In the genomic region with DNA sequence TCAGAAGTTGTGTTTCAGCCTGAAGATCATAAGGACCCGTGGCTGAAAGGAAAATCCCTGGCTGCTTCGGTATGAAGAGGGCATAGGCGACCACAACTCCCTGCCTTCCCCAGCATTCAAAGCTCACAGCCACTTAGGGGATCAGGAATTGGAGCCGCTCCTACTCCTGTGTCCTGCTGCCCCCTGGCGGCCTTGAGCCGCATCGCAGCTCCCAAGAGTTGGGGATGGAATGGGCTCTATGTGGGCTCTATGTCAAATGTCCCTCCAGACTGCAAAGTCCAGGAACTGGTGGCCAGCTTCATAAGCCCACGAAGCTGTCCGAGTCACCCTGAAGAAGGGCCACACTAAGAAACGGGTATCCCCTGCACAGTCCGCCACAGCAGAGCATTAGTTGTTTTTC, we compare ENCODE assay signal across 9 mouse cellular contexts. TPM values are rescaled to one million over a fixed set of nuclear protein-coding genes. Genes with fewer than 3 reads are reported as not detected.
DNase-seq lines count a peak whose midpoint lies in the region; ATAC-seq and TF ChIP-seq lines count a peak whose summit lies in the region.
"Had no signal": no experiment of that assay in that cellular context is flagged by ENCODE, and none has a peak within 500 bp of the region (broad histone marks: within the 10 kb centered on the region; RNA-seq: fewer than 3 reads in every experiment).

No protein-coding gene starts in this region.

- WGBS in cerebellum, adult 2 months = 4% methylated on average over 11 of the region's 11 CpGs
- WGBS in forebrain, postnatal 0 days = 9% methylated on average over 11 of the region's 11 CpGs
- 9% methylated on average over 11 of the region's 11 CpGs for WGBS in hindbrain, embryonic 13.5 days

- no peaks in the 10 kb centered on the region for H3K27me3 ChIP-seq in cerebellum, adult 2 months (ENCODE audit: control insufficient read depth, insufficient read depth, low read length)
- no peaks in the 10 kb centered on the region for H3K27me3 ChIP-seq in forebrain, postnatal 0 days (ENCODE audit: insufficient read depth, low read length)
- peaks cover 29% of the 10 kb centered on the region for H3K27me3 ChIP-seq in hindbrain, embryonic 13.5 days

- no peak for TF ChIP-seq POLR2A in cerebellum, adult 2 months (IDR thresholded peaks at IDR 0.05; ENCODE audit: borderline replicate concordance, insufficient read depth, low read length)

- no peaks in the 10 kb centered on the region for H3K9me3 ChIP-seq in forebrain, postnatal 0 days (ENCODE audit: low read length)
- no peaks in the 10 kb centered on the region for H3K9me3 ChIP-seq in hindbrain, embryonic 13.5 days
- H3K9me3 ChIP-seq: heart, embryonic 13.5 days had no signal

- no peaks in the 10 kb centered on the region for H3K36me3 ChIP-seq in forebrain, postnatal 0 days (ENCODE audit: insufficient read depth)
- no peaks in the 10 kb centered on the region for H3K36me3 ChIP-seq in hindbrain, embryonic 13.5 days
- H3K36me3 ChIP-seq: heart, embryonic 13.5 days had no signal

- no peaks in the 10 kb centered on the region for H3K4me1 ChIP-seq in cerebellum, adult 2 months (ENCODE audit: control insufficient read depth, insufficient read depth, low read length)
- no peaks in the 10 kb centered on the region for H3K4me1 ChIP-seq in forebrain, postnatal 0 days (ENCODE audit: insufficient read depth)
- no peaks in the 10 kb centered on the region for H3K4me1 ChIP-seq in hindbrain, embryonic 13.5 days (replicated peaks)
- H3K4me1 ChIP-seq: heart, embryonic 13.5 days had no signal

- H3K27ac ChIP-seq in cerebellum, adult 2 months (ENCODE audit: insufficient read depth, low read length) = no peak overlapping the region
- no peak overlapping the region for H3K27ac ChIP-seq in forebrain, postnatal 0 days (ENCODE audit: low read depth, low read length)
- H3K27ac ChIP-seq in hindbrain, embryonic 13.5 days = no peak overlapping the region
- H3K27ac ChIP-seq: heart, embryonic 13.5 days had no signal

- no peak overlapping the region for H3K9ac ChIP-seq in forebrain, postnatal 0 days
- no peak overlapping the region for H3K9ac ChIP-seq in hindbrain, embryonic 13.5 days
- H3K9ac ChIP-seq: heart, embryonic 13.5 days had no signal

- H3K4me3 ChIP-seq in cerebellum, adult 2 months (replicated peaks; ENCODE audit: insufficient read depth, low read depth, low read length) = no peak overlapping the region
- H3K4me3 ChIP-seq in forebrain, postnatal 0 days (ENCODE audit: low read depth, low read length) = no peak overlapping the region
- H3K4me3 ChIP-seq in hindbrain, embryonic 13.5 days = no peak overlapping the region
- H3K4me3 ChIP-seq: heart, embryonic 13.5 days had no signal

- peak; percentile 77 for ATAC-seq in forebrain, postnatal 0 days
- ATAC-seq in hindbrain, embryonic 13.5 days (ENCODE audit: low FRiP score) = peak; percentile 59

- no peak overlapping the region for H3K4me2 ChIP-seq in forebrain, postnatal 0 days (ENCODE audit: low read depth)
- no peak overlapping the region for H3K4me2 ChIP-seq in hindbrain, embryonic 13.5 days
- H3K4me2 ChIP-seq: heart, embryonic 13.5 days had no signal

- DNase-seq in Muller cell, postnatal 12 days (ENCODE audit: inconsistent ontology term) = peak; percentile 79
- DNase-seq in cerebellum, adult 2 months = peak; percentile 71 to 85
- peak; percentile 85 for DNase-seq in forebrain, postnatal 0 days
- DNase-seq in layer of hippocampus, postnatal 25 days (ENCODE audit: extremely low spot score in 1 of 2, low spot score in 1 of 2) = peak; percentile 91 to 97
- peak; percentile 94 for DNase-seq in lung, postnatal 36 days
- DNase-seq in retina, embryonic 14.5 days (ENCODE audit: low spot score) = peak; percentile 97
- DNase-seq in thymus, postnatal 36 days = peak; percentile 79 to 86

- peak; percentile 92 for TF ChIP-seq CTCF in cerebellum, adult 2 months (IDR thresholded peaks at IDR 0.05; ENCODE audit: borderline replicate concordance, insufficient read depth, low read depth, low read length)
- TF ChIP-seq CTCF in forebrain, postnatal 0 days (IDR thresholded peaks at IDR 0.05; ENCODE audit: low read depth) = peak; percentile 95

RNA-seq across cellular contexts. Expression of gene H2-D1, which starts 12.2 kb away (rescaled TPM):
- polyA plus RNA-seq in cerebellum, adult 2 months (2012; rRNA removed) = 174 and 183 TPM in 2 replicates
- total RNA-seq in forebrain, postnatal 0 days (2014; rRNA removed) = 54.9 and 63.3 TPM in 2 replicates
- polyA plus RNA-seq in forebrain, postnatal 0 days (2015; fragmentation: Nextera tagmentation; extraction: Ambion mirVana) = 74.5 and 95.9 TPM in 2 replicates
- 73.4 and 73.6 TPM in 2 replicates for polyA plus RNA-seq in hindbrain, embryonic 13.5 days (2015; fragmentation: Nextera tagmentation; extraction: Ambion mirVana)
- total RNA-seq in layer of hippocampus, postnatal 25 days (2021) = 10 to 100 TPM; 14.6 to 15.9 TPM

RNA-seq across cellular contexts. Expression of gene Ddx39b, which starts 33.2 kb away (rescaled TPM):
- 438 and 458 TPM in 2 replicates for polyA plus RNA-seq in cerebellum, adult 2 months (2012; rRNA removed)
- 305 and 336 TPM in 2 replicates for total RNA-seq in forebrain, postnatal 0 days (2014; rRNA removed)
- 357 and 382 TPM in 2 replicates for polyA plus RNA-seq in forebrain, postnatal 0 days (2015; fragmentation: Nextera tagmentation; extraction: Ambion mirVana)
- polyA plus RNA-seq in hindbrain, embryonic 13.5 days (2015; fragmentation: Nextera tagmentation; extraction: Ambion mirVana) = 391 and 410 TPM in 2 replicates
- 100 to 1,000 TPM; 213 to 229 TPM for total RNA-seq in layer of hippocampus, postnatal 25 days (2021)

RNA-seq across cellular contexts. Expression of gene Nfkbil1, which starts 39.2 kb away (rescaled TPM):
- 12.7 and 13.2 TPM in 2 replicates for polyA plus RNA-seq in cerebellum, adult 2 months (2012; rRNA removed)
- total RNA-seq in forebrain, postnatal 0 days (2014; rRNA removed) = 17.1 and 24.5 TPM in 2 replicates
- polyA plus RNA-seq in forebrain, postnatal 0 days (2015; fragmentation: Nextera tagmentation; extraction: Ambion mirVana) = 12.3 and 12.4 TPM in 2 replicates
- polyA plus RNA-seq in hindbrain, embryonic 13.5 days (2015; fragmentation: Nextera tagmentation; extraction: Ambion mirVana) = 8.4 and 10.8 TPM in 2 replicates
- 10 to 100 TPM; 13.7 to 14.8 TPM for total RNA-seq in layer of hippocampus, postnatal 25 days (2021)

RNA-seq across cellular contexts. Expression of gene Atp6v1g2, which starts 41.3 kb away (rescaled TPM):
- polyA plus RNA-seq in cerebellum, adult 2 months (2012; rRNA removed) = 628 TPM in 2 replicates
- total RNA-seq in forebrain, postnatal 0 days (2014; rRNA removed) = 59.7 and 81.4 TPM in 2 replicates
- polyA plus RNA-seq in forebrain, postnatal 0 days (2015; fragmentation: Nextera tagmentation; extraction: Ambion mirVana) = 121 and 146 TPM in 2 replicates
- polyA plus RNA-seq in hindbrain, embryonic 13.5 days (2015; fragmentation: Nextera tagmentation; extraction: Ambion mirVana) = 52.4 and 54.2 TPM in 2 replicates
- 100 to 1,000 TPM; 607 to 639 TPM for total RNA-seq in layer of hippocampus, postnatal 25 days (2021)

RNA-seq across cellular contexts. Expression of gene H2-Q1, which starts 45.4 kb away (rescaled TPM):
- polyA plus RNA-seq in cerebellum, adult 2 months (2012; rRNA removed) = 0.26 and 0.92 TPM in 2 replicates
- 0.46 and 1.00 TPM in 2 replicates for total RNA-seq in forebrain, postnatal 0 days (2014; rRNA removed)
- polyA plus RNA-seq in forebrain, postnatal 0 days (2015; fragmentation: Nextera tagmentation; extraction: Ambion mirVana) = 0.45 and 0.74 TPM in 2 replicates
- polyA plus RNA-seq in hindbrain, embryonic 13.5 days (2015; fragmentation: Nextera tagmentation; extraction: Ambion mirVana) = 0.14 and 0.30 TPM in 2 replicates
- under 1 TPM in 1 of 2 experiments, not detected in 1; 0.42 TPM for total RNA-seq in layer of hippocampus, postnatal 25 days (2021)
